Mouse (Mus musculus) brain, embryonic 14.5 days (tissue): Measurements from ENCODE around the gene Exoc2. TPM values are rescaled to one million over a fixed set of nuclear protein-coding genes. Genes with fewer than 3 reads are reported as not detected.

Experiments used
- DNase-seq: peaks from one replicate; pipeline ENCODE4 v3.0.0-alpha.2; 2011; ENCODE audit warnings: low read depth
- CTCF ChIP-seq: fragments of 200-500 bp; IDR thresholded peaks from 2 replicates; pipeline ENCODE4 v1.5.1; 2012; ENCODE audit warnings: inconsistent platforms, mild to moderate bottlenecking, moderate library complexity, borderline replicate concordance; ENCODE audit not compliant: insufficient read depth, insufficient read length; ENCODE audit errors: extremely low read depth
- POLR2A ChIP-seq: fragments of 200-500 bp; IDR thresholded peaks from 2 replicates; pipeline ENCODE4 v1.6.1; 2012; ENCODE audit warnings: mild to moderate bottlenecking, inconsistent platforms, borderline replicate concordance; ENCODE audit not compliant: poor library complexity, insufficient read depth, insufficient read length, severe bottlenecking; ENCODE audit errors: extremely low read depth
- polyA plus RNA-seq: library from polyadenylated mRNA; depleted of rRNA; stranded (reverse); fragments of >200 nt; gene quantifications from 2 replicates; pipeline ENCODE4 v1.2.3, GENCODE M21; 2012

The Exoc2 gene
- polyA plus RNA-seq, 1 experiment: 39.8 TPM

GRCm38 (mm10) chr13:30809240-30809639 lies 164.7 kb downstream of the Exoc2 start:
- no peak for DNase-seq
- TF ChIP-seq POLR2A (no peak), CTCF (no peak)

GRCm38 (mm10) chr13:30802336-30802955 lies 171.4 kb downstream of the Exoc2 start:
- DNase-seq: no peak
- no peak for TF ChIP-seq POLR2A

GRCm38 (mm10) chr13:30801886-30802285 lies 172.0 kb downstream of the Exoc2 start:
- no peak for DNase-seq

GRCm38 (mm10) chr13:30795960-30796359 lies 177.9 kb downstream of the Exoc2 start:
- DNase-seq: no peak
- no peak for TF ChIP-seq POLR2A
- no peak for TF ChIP-seq CTCF

More at GRCm38 (mm10) chr13:30801886-30802285, 172.0 kb downstream of the Exoc2 start:
- TF ChIP-seq CTCF (no peak), POLR2A (no peak)

GRCm38 (mm10) chr13:30793616-30794015 lies 180.3 kb downstream of the Exoc2 start:
- no peak for TF ChIP-seq POLR2A
- TF ChIP-seq CTCF: no peak
- DNase-seq: no peak

GRCm38 (mm10) chr13:30793196-30793595 lies 180.7 kb downstream of the Exoc2 start:
- DNase-seq: no peak
- no peak for TF ChIP-seq CTCF
- TF ChIP-seq POLR2A: no peak

GRCm38 (mm10) chr13:30792741-30793140 lies 181.2 kb downstream of the Exoc2 start:
- DNase-seq: no peak
- TF ChIP-seq POLR2A (no peak), CTCF (no peak)

- TF ChIP-seq CTCF (no peak), POLR2A (no peak)
- no peak for DNase-seq
Measured at GRCm38 (mm10) chr13:30792308-30792707, 181.6 kb downstream of the Exoc2 start.

- TF ChIP-seq CTCF (no peak), POLR2A (no peak)
- DNase-seq: no peak
Measured at GRCm38 (mm10) chr13:30790016-30790415, 183.9 kb downstream of the Exoc2 start.

- TF ChIP-seq CTCF: no peak
- TF ChIP-seq POLR2A: no peak
- DNase-seq: no peak
Measured at GRCm38 (mm10) chr13:30788421-30788820, 185.5 kb downstream of the Exoc2 start.

GRCm38 (mm10) chr13:30787960-30788359 lies 185.9 kb downstream of the Exoc2 start:
- TF ChIP-seq CTCF (no peak), POLR2A (no peak)
- DNase-seq: no peak

- TF ChIP-seq POLR2A: no peak
- TF ChIP-seq CTCF: no peak
- no peak for DNase-seq
Measured at GRCm38 (mm10) chr13:30787556-30787955, 186.3 kb downstream of the Exoc2 start.

GRCm38 (mm10) chr13:30787036-30787320 lies 186.9 kb downstream of the Exoc2 start:
- DNase-seq: no peak
- TF ChIP-seq POLR2A: no peak
- TF ChIP-seq CTCF: no peak
